Mouse (Mus musculus) spleen, embryonic (tissue): ENCODE data around the gene Dcp1b.

ENCODE experiments used
- CTCF ChIA-PET: fragments of 350-600 bp; sonication (Branson Sonifier 250); formaldehyde crosslinking; loops from one replicate; lab custom pipeline; 2022; lab: Charles Lee

Gene Dcp1b

DNA sequence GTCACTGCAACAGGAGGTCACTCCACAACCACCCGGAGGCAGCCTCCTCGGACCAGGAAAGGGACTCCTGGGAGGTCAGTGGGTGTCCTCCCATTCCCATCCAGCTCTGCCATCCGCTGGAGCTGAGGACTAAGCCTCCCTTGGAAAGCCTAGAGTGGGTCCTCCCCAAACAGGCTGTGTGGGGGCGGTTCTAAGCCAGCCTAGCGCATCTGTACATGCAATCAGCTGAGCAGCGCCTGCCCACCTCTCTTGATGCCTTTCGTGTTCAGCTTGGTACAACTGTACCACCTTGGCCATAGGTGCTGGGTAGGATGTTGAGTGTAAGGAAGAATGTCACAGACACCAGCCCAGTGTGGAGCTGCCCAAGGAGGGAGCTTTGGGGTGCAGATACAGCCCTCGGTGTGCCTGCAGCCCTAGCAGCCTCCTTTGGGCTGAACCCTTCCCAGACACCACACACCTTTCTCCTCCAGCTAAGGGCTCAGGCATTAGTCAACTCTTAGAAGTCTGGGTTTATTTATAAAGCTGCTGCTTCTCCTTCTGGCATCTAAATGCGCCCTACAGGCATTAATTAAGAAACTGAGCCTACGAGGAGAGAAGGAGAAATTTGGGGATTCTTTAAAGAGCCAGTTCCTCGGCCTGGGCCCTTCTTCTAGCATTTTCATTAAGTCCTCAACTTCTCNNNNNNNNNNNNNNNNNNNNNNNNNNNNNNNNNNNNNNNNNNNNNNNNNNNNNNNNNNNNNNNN is 54.0 kb downstream of the Dcp1b start:
- CTCF ChIA-PET = interaction anchor here (0.6 kb wide), 1 partner anchor 215 kb away, joined by 7 read pairs; no protein-coding TSS in a partner anchor

DNA sequence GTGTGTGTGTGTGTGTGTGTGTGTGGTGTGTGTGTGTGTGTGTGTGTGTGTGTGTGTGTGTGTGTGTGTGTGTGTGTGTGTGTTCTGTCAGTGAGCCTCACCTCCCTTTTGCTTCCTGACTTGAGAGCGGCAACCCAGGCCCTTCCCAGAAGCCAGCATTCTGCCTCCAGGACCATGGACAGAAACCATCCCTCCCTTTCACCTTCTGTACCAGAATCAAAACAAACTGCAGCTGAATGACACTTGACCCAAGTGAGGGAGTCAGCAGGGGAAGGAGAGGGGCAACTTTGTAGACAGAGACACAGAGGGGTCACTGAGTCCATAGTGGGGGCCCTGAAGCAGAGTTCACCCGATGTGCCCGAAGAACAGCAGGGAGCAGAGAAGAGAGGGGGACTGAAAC is 58.0 kb downstream of the Dcp1b start:
- CTCF ChIA-PET = no interaction called here

DNA sequence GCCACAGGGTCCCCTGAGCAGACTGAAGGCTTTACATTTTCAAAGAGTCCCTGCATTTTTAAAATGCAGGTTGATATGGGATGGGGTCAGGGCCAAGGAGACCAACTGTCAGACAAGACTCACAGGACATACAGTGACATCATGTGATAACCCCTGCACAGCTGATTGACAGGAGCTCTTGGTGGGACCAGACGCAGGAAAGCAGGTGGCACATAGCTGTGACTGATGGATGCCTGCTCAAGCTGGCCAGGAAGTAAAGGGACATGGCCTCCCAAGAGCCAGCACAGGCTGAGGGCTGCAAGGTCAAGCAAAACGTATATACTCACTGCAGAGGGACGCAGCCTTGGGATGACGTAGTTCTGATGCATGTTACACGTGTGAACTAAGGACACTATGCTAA is 60.4 kb downstream of the Dcp1b start:
- CTCF ChIA-PET = no interaction called here

DNA sequence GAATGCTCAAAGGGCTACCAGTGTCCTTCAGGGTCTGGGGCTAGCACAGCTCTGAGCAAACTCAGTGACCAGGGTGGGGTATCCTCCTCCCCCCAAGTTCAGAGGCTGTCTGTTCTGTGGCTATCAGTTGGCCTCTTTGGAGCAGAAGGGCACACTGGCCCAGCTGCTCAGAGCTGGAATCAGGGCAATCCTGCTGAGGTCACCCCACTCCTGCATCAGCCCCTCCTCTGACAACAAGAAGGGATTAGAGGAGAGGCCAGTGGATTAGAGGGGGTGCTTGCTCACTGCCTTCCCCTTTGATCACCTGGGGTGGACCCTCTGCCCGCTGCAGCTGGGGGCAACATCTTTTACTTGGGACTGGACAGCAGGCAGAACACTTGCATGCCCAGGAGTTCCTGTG is 61.2 kb downstream of the Dcp1b start, which contains the start of gene Cacna2d4:
Gene Cacna2d4 (plus strand): TSS at position 286 of the 400 bp plus-strand sequence.
- CTCF ChIA-PET = no interaction called here

DNA sequence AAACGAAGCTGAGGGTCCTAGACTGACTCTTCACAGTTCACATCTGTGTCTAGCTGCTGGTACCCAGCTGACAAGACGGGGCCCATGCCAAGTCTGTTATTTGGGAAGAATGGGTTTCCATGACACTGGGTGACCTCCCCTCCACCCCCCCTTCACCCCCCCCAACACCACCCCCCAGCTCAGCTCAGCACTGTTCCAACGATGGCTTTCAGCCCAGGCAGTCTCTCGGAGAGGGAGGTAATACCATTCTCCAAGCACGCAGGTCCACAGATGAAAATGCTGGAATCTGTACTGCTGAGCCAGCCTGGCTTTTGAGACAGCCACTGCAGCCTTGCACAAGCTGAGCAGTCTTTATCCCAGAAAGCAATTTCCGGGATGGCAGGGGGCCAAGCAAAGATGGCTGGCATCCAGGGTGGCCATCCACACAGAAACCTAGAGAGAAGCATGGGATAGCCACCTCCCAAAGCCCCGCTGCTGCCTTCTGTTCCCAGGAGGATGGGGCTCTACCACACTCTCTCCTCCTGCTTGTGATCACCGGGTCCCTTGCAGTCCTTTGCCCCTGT is 62.5 kb downstream of the Dcp1b start:
- CTCF ChIA-PET = no interaction called here

DNA sequence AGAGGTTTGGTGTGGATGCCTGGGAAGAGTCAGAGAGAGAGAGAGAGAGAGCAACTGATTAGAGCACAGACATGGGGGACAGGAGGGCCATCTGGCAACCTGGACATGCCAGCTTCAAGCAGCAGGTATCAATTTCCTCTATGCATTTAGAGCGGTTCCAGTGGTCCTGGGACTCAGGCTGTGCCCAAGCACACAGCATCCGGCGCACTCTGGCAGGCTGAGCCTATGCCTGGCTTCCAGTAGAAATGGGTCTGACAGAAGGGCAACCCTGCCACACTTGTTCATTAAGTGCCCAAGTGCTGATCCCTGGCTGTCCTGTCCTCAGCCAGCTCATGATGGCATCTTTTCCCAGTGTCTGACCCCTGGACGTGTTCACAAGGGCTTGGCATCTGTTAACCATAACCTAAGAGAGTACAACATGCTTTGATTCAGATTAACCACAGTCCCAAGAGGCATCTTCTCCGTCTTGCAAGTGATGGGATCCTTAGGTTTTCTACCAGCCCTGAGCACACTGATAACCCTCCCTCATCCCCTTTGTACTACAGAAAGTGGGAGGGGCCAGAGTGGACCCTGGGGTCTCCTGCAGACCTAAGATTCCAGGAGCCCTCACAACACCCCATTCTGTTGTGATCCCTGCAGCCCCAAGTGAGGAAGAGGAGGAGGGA is 64.4 kb downstream of the Dcp1b start:
- CTCF ChIA-PET = no interaction called here

DNA sequence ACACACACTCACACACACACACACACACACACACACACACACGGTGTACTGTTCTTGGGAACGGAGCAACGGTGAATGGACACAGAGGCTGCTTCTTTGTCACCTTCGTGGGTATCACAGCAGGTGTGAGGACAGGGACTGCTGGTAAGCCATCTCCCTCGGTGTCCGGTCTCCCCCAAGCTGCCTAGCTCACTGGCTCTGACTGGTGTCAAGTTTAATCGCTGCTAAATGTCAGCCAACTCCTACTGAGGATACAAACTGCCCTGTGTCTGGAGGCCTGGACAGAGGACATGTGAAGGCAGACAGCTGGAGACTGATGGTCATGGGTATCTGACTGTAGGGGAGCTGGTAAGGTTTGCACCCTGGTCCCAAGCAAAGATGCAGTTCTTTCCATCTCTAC is 65.2 kb downstream of the Dcp1b start:
- CTCF ChIA-PET = no interaction called here

DNA sequence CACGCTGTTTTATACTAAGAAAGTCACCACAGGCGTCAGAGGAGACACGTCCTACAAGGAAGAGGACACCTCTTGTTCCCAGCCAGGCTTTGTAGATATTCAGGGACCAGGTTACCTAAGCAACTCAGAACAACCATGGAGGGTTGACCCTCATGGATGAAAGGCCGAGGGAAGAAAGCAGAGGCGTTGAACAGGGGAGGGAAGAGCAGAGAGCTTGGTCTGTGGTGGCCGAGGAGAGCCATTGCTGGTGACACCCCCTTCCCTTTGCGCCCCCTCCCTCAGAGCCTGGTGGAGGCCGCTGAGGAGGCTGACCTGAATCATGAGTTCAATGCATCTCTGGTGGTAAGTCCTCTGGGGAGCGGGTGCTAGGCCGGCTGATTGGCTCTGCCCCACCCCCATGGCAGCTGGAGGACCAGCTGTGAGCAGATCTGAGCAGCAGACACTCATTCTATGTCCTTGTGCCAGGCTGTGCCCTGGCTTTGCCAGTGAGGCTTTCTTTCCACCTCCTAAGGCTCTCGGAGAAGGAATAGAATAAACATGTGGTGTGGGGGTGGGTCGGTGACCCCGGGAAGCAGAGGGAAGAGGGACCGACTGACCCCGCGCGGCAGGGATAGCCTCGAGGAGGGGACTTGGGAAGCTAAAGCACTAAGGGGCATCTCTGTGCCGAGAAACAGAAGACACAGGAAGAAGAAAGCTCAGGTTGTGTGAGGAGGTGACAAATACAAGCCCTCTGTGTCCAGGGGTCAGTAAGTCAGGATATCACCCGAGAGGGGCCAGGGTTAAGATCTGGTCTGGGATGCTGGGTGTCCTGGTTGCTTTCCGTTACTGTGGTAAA is 66.0 kb downstream of the Dcp1b start:
- CTCF ChIA-PET = no interaction called here

DNA sequence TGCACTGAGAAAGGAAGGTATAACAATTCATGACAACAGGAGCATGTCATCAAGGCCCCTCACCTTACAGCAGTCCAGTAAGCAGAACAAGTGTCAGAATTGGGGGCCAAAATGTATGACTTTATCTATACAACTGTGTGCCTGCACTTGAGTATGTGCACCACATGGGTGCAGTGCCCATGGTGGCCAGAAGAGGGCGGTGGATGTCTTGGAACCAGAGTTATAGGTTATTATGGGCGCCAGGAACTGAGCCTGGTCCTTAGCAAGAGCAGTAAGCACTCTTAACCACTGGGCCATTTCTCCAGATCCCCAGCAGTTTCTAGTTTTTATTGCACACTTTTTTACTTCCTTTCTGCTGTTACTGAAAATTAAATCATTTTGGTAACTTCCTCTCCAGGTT is 71.0 kb downstream of the Dcp1b start:
- CTCF ChIA-PET = no interaction called here

DNA sequence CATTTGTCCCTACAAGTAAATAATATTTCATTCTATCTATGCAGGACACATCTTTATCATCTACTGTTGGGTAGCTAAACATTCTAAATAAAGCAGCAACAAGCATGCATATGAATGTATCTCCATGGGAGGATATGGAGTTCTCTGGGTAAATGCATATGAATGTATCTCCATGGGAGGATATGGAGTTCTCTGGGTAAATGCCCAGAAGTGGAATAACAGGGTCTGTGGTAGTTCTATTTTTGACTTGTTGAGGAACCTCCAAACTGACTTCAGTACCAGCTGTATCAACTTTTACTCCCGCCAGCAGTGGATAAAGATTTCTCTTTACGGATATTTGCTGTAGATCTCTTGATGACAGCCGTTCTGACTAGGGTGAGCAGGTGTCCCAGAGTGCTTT is 73.5 kb downstream of the Dcp1b start:
- CTCF ChIA-PET = no interaction called here

DNA sequence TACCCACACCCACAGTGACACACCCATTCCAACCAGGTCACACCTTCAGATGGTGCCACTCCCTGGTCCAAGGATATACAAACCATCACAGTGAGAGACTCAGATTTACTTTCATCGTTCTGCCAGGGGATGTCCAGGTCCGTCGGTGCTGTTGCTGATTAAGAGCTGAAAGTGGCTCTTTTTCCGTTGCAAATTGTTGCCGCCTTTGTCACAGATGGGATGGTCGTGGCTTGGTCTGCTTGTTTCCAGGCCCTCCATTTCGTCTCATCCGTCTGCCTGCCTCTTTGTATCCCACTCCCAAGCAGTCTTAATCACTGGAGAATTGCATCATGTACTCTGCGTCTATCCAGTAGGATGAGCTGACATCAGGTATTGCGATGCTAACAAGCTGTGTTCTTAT is 74.7 kb downstream of the Dcp1b start:
- CTCF ChIA-PET = no interaction called here

DNA sequence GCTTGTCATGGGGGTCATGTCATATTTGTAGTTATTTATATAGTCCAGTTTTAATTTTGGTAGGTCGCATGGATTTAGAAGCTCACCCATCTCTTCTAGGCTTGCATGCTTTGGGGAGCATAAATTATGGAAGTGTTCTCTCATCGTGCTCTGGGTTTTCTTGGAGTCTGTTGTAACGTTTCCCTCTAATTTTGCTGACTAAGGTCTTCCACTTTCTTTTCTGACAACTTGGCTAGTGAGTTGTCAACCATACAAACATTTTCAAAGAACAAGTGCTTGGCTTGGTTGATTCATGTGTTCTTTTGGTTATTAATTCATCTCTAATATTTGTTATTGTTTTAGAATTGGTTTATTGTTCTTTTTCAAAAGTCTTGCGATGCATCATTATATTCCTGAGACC is 76.7 kb downstream of the Dcp1b start:
- CTCF ChIA-PET = no interaction called here
